Mouse (Mus musculus): ENCODE results near the gene Lgals3bp.

Lgals3bp gene

DNA sequence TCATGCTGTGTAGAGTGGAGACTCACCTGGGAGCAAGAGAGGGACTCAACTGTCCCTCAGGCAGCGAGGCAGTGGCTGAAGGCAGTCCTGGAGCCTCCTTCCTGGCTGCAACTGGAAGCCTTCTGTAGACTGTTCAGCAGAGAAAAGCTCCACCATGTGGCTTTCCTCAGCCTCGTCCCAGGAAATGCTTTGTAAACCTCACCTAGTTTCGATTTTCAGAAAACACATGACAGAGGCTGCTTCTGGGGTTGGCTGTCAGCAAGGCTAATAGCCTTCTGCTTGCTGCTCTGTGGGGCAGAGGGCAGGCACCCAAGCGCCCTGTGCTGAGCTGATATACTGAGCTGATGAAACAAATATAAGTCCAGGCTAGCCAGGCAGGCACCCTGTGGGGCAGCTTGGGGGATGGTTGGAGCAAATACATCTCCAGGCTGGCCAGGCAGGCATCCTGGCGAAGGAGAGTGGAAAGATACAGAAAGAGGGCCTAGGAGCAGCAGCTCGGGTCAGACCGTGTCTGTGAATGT lies at the start of gene Lgals3bp:
TSS of gene Lgals3bp (minus strand) at position 333 of the 521 bp plus-strand sequence.
- no peak for DNase-seq (ENCODE audit: low read depth, low spot score)

DNA sequence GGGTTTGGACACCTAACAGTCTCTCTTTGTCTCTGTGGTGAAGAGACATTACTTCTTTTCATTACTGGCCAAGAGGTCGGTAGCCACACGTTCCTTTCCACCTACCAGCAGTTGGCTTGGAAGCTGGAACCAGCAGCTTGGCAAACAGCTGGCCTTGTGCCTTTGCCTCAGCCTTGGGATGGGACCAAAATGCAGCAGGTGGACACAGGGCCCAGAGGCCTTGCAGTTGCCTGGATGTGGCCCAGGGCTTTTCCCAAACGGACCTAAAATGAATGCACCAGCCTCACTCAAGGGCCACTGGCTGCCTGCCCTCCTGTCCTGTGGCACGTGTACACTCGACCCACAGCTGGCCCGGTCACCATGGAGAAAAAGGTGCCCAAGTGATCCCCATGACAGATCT lies 49.3 kb upstream of the Lgals3bp start:
- DNase-seq (ENCODE audit: low read depth, low spot score) = no peak

DNA sequence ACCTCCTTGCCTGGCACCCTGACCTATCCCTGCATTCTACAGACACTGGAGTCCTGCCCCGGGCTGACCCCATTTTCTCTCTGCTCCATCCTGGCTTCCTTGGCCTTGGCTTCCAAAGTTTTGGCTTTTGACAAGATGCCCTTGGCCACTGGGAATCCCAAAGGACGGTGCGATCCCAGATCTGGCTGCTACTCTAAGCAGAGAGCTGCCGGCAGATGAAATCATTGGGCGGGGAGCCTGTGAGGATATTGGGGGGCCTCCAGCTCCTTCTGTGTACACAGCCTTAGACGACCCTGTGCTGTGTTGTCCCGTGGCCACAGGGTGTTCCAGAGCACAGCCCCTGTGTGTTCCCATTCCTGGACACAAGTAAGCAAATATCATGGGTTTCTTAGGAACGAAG lies 46.5 kb upstream of the Lgals3bp start:
- DNase-seq (ENCODE audit: low read depth, low spot score) = no peak

DNA sequence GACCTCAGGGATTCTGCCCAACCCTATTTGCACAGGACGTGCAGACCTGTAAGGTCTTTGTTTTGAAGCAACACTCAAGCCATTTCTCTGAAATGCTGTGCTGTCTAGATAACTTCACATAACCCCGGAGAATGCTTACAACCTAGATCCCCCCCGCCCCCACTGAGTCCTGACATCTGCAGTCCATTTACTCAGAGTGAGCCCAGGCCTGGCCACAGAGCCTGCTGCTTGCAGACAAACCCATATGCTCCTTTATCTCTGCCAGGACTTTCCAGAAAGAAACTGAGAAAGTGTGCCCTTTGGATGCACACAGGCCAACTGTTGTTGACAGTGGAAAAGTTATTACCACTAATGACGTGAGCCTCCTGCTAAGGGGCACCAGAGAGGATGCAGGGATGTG lies 45.5 kb upstream of the Lgals3bp start:
- DNase-seq (ENCODE audit: low read depth, low spot score) = no peak

DNA sequence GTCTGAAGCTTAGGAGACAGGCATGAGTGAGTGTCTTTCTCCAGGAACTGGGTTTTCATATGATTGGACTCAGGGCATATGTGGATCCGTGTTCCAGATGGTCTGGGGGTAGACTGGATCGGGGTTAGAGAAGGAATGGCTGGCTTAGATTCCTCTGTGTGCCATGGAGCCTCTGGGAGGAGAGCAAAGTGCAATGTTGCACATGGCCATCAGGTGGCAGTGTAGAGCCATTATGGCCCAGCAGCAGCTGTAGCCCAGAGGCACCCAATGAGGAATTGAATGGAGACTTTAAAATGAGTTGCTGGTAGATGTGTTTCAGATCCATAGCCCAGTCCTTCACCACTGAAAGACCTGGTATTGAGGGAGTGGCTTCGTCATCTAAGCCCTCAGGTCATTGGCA lies 44.0 kb upstream of the Lgals3bp start:
- DNase-seq (ENCODE audit: low read depth, low spot score) = peak; percentile 57

DNA sequence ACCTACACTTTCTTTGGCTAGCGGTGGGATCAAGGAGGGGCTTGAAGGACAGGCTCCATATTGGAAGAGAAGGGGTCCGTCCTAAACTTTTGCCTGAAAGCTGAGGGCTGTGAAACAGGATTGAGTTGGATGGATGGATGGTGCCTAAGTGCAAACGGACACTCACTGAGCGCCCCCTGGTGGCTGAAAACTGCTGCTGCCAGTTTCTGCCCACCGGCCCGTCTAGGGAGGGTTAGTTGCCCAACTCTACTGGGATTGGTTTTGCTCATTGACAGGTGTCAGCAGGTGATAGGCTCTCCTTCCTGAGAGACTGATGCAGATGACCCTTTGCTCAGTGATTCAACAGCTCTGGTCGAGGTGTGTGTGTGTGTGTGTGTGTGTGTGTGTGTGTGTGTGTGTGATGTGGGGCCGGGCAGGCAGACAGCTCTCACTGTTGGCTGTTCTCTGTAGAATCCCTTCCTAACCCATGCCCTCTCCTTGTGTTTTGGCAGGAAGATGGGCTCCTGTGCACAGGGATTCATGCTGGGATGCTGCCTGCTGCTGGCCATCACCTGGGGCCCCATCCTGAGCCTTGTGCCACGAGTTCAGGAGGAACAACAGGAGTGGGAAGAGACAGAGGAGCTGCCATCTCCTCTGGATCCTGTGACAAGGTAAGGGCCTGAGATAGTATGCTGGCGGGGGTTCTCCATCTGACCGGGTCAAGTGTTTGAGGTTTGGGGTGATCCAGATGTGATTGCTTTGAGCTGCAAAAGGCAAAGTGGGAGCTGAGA lies 41.5 kb upstream of the Lgals3bp start:
- no peak for DNase-seq (ENCODE audit: low read depth, low spot score)

DNA sequence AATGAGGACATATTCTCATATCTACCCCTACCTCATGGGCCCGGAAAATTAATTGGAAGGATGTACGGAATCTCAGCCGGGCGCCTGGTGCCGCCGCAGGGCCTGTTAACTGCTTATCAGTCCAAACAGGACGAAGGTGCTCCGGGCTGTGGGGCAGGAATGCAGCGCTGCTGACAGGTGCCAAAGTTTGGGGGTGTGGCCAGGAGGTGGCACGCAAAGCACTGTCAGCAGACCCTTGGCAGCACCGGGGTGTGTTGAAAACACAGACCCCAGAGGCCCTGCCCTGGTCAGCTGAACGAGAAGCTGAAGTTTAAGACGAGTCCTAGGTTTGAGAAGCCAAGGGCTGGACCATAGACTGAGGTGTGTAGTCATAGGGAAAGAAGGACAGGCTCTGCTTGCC lies 40.8 kb upstream of the Lgals3bp start:
- DNase-seq (ENCODE audit: low read depth, low spot score) = no peak

DNA sequence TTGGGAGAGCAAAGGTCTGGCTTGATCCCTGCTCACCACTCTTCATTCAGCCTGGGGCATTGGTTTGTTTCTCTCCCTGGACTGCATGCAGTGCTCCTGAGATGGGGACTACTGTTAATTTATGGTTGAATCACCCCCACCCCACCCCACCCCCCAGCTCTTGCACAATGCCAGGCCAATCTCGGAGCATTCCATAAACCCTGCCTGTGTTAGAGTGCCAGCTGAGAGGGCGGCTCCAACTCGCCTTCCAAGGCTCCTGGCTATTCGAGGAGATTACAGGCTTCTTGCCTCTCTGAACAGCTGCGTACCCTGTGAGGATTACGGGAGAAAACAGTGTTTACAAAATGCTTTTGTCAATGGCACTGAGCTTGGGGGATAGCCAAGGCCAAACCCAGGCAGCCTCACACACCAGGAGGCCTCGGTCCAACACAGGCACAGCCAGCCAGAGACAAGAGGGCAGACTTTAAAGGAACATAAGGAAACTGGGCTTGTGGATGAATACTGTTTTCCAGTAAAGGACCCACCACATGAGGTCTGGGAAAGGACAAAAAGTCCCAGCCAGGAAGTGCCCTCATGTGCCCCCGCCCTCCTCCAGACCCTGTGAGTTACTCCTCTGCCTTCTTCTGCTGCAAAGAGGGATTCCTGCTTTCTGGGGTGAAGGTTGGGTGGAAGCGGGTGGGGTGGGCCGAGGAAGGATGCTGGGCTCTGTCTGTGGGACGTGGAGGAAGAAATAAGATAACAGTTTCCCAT lies 36.9 kb upstream of the Lgals3bp start:
- DNase-seq (ENCODE audit: low read depth, low spot score) = no peak

DNA sequence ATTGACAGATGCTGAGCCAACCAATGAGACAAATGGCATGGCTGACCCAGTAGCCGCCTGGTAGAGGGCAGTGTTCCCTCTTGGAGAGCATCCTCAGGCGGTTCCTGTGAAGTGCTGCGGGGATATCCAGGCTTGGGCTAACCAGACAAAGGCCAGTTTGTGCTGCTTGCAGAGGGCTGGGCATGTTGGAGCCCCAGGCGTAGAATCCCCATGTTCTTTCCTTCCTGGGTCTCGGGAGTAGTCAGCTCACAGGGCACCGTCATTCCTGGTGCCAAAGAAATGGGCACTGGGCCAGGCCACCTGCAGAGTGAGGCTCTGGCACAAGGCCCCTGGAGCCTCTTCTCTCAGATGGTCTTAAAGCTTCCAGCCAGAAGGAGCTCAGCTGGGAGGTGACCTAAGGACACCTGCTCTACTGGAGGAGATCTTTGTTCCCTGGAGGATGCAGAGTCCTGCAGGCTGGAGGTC lies 34.6 kb upstream of the Lgals3bp start:
- DNase-seq (ENCODE audit: low read depth, low spot score) = no peak

DNA sequence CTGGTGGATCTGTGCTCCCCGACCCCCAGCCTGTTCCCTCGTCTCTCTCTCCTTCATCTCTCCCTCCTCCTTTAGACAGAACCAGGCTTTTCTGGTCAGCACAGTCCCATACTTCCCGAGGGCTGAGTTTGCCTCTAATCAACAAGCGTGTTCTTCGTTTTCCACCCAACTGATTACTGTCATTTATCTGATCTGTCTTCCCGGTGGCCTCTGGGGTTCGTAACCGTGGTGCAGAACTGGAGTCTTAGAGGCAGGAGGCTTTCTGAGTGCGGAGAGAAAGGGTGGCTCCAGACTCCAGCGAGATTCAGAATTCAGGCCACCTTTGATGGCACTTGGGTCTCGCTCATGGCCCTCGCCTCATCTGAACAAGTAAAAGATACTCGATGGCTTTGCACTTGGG lies 32.2 kb upstream of the Lgals3bp start:
- DNase-seq (ENCODE audit: low read depth, low spot score) = no peak

DNA sequence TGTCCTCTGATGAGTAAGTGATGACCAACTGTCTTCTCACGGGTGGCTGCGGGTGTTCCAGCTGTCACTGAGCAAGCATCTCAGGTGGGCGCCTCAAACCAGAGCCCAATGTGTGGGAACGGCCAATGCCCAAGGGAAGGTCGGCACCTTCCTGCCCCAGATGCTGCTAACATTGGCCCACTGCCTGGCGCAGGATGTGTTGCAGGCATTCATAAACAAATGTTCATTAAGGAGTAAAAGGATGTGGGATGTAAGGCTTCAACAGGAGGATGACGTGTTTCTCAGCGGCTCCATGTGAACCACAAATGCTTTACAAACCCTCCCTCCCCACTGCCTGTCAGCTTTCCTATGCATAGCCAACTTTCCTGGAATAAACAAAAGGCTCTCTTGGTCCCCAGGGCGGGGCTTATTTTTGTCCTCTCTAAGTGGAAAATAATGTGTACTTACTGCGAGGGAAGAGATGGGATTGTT lies 31.5 kb upstream of the Lgals3bp start:
- DNase-seq (ENCODE audit: low read depth, low spot score) = no peak

DNA sequence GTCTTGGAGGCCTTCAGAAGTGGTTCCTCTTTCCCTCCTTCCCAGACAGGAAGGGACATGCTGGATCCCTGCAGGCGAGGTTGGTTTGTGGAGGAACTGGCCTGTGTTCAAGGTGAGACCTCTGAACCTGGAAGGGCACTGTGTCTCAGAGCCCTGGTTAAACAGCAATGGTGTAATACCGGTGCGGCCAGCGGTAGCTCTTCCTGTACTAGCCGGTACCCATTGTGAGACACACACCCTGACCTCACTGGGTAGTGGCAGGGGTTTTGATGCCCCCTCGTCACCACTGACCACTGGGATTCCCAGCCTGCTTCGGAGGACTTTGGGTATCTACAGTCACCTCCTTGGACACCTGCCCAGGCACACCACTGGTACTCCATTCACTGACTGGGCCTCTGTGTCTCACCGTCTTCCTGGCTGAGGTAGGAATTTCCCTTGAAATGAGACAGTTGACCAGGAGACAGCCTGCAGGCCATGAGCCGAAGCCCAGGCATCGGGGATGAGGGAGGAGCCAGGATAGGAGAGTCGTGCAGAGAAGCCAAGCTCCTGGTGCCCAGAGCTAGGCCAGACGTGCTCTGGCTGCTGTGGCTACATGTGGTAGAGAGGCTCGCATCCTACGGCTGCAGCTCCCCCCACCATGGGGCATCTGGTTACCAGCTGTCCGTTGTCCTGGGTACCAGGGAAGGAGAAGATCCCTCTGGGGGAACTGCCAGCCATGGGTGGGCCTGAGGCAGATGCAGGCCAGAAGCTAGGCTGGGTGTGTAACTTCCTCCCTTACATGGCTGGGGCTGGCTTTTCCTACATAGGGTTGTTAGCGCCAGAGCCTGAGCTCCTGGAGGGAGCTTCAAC lies 29.4 kb upstream of the Lgals3bp start:
- DNase-seq (ENCODE audit: low read depth, low spot score) = no peak

DNA sequence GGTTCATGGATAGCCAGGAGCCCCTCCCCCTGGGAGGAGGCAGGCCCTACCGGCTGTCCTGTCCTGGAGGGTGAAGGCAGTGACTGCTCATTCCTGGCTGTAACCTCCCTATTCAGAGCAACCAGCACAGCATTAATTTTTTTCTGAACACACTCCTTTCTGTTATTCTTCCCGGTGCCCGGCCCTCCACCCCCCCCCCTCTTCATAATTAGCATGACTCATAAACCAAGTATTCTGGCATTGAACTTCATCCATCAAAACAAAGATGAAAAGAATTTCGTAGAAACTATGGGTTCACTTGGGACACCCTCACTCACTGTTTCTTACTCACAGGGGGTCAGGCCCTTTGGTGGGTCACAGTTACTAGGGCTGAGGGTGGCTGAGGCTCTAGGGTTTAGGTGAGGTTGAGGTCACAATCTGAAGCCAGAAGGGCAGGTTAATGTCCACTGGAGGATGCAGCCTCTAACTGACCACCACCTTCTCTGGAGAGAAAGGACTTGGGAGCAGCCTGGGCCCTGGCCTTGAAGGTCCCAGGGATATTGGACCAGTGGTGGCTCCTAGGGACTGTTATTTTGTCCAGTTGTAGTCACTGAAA lies 28.5 kb upstream of the Lgals3bp start:
- DNase-seq (ENCODE audit: low read depth, low spot score) = no peak

DNA sequence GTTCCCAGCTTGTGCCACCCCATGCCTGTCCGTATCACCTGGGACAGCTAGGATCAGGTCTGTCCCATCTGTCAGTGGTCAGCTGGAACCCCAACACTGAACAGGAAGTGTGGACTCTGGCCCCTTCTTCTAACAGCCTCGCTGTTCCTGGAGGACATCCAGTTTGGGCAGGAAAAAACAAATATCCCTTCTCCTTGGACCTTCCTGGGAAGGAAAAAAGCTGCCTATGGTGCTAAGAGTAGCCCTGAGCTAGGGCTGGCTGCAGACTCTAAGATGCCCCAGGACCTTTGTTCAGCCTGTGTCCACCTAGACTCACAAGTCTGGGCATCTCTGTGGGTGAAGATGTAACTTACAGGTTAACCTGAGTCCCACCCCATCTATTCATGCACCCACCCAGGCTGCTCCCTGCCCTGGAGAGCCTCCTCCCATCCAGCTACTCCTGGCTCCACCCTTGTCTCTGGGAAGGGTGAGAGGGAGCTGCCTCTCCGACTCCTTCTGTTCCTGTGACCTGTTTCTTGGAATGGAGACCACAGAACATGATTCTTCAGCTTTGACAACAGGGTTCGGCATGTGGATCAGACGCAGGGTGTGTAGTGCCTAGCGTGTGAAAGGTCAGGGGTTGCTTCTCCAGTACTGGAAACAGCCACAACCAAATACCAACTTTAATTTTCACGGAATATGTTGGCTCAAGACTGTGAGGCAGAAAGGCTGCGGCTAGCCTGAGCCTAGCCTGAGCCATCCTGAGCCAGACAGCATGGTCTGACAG lies 27.2 kb upstream of the Lgals3bp start:
- DNase-seq (ENCODE audit: low read depth, low spot score) = no peak

DNA sequence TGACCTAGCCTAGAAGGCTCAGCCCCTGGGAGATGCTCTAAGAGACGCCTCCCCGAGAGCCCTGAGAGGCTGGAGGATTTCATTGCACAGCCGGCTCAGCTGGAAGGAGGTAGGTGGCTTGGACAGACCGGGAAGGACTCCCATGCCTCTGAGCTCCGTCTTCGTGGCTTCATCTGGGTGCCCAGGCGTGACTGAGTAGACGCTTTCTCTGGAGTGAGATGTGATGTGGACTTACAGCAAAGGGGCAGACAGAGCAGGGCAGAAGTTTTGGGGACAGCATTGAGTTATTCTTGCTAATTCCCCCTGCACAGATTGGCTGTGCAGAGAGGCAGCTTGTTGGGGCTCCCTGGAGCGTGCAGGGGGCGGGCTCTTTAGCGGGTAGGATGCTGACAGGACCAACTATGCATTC lies 26.6 kb upstream of the Lgals3bp start:
- DNase-seq (ENCODE audit: low read depth, low spot score) = no peak

DNA sequence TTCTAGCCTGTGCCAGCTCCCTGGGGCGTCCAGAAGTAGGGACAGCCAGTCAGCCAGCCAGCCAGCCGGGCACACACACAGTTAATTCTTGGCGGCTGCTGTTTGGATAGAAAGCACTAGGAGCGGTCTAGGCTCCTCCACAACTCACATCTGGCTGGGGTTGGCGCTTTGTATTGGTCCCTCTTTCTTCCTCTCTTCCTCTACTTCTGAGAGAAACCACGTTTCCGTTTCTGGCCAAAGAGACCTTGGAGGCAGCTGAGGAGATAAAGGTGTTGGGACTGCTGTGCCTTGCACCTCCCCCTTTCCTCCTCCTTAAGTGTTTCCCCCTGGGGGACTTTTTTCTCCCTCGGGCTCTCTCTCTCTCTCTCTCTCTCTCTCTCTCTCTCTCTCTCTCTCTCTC lies 26.1 kb upstream of the Lgals3bp start, which contains the start of gene C1qtnf1:
TSS of gene C1qtnf1 (plus strand) at position 218 of the 400 bp plus-strand sequence.
- no peak for DNase-seq (ENCODE audit: low read depth, low spot score)

DNA sequence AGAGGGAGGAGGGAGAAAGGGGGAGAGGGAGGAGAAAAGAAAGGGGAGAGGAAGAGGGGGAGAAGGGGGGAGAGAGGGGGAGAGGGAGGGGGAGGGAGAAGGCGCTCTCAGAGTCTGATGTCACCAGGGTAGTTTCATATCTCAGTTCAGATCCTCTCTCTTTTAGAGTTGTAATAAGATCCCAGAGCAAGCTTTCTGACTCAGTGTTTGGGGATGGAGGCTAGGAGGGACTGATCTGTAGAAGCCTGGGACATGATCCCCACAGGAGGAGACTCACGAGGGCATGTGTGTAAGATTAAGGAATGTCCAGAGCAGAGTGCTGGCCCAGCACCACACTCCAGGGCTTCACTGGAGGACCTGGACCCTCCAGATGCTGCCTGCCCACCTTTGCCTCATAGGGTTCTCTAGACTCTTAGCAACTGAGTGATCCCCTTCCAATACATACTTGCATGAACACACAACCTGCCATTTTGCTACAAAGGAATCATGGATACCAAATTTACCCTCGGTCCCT lies 25.4 kb upstream of the Lgals3bp start:
- DNase-seq (ENCODE audit: low read depth, low spot score) = no peak

DNA sequence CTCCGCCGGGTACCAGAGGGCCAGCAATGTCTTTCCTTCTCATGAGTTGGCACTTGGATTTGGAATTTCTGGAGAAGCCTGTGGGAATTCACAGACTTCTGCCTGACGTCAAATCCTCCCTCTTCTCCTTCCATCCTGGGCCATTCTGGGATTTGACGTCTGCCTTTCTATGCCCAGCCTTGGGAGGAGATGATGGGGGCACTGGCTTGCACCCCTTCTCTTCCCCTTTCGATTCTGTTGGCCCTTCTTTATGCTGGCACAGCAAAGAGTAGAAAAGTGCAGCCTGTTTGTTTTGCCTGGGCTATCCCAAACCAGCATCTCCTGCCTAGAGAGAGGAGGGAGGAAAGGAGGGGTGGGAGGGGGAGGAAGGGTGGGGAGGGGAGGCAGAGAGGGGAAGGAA lies 24.9 kb upstream of the Lgals3bp start:
- DNase-seq (ENCODE audit: low read depth, low spot score) = no peak

DNA sequence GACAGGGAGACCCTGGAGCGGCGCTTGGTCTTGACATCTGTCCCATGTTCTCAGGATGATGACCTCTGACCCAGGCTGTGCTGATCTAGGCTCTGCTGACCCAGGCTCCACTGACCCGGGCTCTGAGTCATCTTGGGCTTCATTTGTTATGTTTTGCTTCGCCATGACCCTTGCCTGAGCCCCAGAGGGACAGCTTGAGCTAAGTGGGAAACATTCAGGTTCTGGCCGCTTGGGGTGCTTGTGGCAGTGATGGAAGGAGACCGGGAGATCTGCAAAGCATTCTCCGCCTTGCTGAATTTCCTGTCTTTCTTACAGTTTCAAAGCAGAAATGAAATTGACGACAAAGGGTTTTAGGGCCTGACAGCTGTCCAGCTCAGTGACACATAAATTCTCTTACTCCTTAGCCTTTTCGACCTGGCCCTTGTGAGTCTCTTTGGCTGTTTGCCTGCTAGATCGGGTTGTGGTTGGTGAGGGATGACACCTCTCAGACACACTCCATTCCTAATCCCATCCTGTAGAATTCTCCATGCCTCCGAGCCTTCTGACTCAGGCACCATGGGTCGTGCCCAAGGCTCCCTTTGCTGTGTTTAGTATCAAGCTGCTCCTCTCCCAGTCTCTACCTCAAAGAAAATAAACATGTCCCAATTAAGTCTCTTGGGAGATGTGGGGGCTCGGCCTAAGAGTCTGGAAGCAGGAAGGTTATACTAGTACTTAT lies 22.9 kb upstream of the Lgals3bp start:
- DNase-seq (ENCODE audit: low read depth, low spot score) = no peak

All from retina, adult 2 months (tissue).